Mouse (Mus musculus): ENCODE data around the gene Hsp90aa1.

DNA sequence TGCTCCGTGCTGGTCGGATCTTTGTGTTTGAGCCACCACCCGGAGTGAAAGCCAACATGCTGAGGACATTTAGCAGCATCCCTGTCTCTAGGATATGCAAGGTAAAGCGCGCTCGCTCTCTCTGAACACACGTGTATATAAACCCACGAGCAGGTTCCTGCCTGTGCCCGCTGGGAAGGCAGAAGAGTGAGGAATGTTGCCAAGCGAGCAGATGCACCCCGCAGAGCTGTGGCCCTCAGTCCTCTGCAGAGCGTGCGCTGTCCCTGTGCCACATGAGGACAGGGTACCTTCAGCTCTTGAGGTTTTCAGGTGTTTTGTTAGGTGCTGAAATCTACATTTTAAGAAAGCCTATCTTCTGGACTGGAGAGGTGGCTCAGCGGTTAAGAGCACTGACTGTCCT is 40.8 kb downstream of the Hsp90aa1 start:
- TF ChIP-seq CTCF (IDR thresholded peaks at IDR 0.05; ENCODE audit: low read depth, low read length) (no peak), POLR2A (IDR thresholded peaks at IDR 0.05; ENCODE audit: borderline replicate concordance, low read depth, low read length) (no peak)
